Mouse (Mus musculus): Measurements from ENCODE around the gene Cct3. TPM values are rescaled to one million over a fixed set of nuclear protein-coding genes. Genes with fewer than 3 reads are reported as not detected.
"Not testable (repeated sequence)": the region's sequence is repeated elsewhere in the genome, so short reads cannot be mapped to it uniquely, and the experiment has no call there.

Gene Cct3
- total RNA-seq, 1 experiment from 2014 or later, result 105 TPM

GRCm38 (mm10) chr3:88350732-88351131 lies 53.8 kb downstream of the Cct3 start:
- ATAC-seq (replicated peaks; ENCODE audit: insufficient number of reproducible peaks, low FRiP score, low TSS enrichment, poor library complexity, severe bottlenecking), result no peak

- no peak for ATAC-seq (replicated peaks; ENCODE audit: insufficient number of reproducible peaks, low FRiP score, low TSS enrichment, poor library complexity, severe bottlenecking)
Measured at GRCm38 (mm10) chr3:88352907-88353306, 56.0 kb downstream of the Cct3 start.

- ATAC-seq (replicated peaks; ENCODE audit: insufficient number of reproducible peaks, low FRiP score, low TSS enrichment, poor library complexity, severe bottlenecking), result no peak
Measured at GRCm38 (mm10) chr3:88354396-88355165, 57.7 kb downstream of the Cct3 start.

GRCm38 (mm10) chr3:88359584-88359983 lies 62.7 kb downstream of the Cct3 start:
- no peak for ATAC-seq (replicated peaks; ENCODE audit: insufficient number of reproducible peaks, low FRiP score, low TSS enrichment, poor library complexity, severe bottlenecking)

- ATAC-seq (replicated peaks; ENCODE audit: insufficient number of reproducible peaks, low FRiP score, low TSS enrichment, poor library complexity, severe bottlenecking), result no peak
Measured at GRCm38 (mm10) chr3:88359989-88360388, 63.1 kb downstream of the Cct3 start.

GRCm38 (mm10) chr3:88361096-88361495 lies 64.2 kb downstream of the Cct3 start:
- no peak for ATAC-seq (replicated peaks; ENCODE audit: insufficient number of reproducible peaks, low FRiP score, low TSS enrichment, poor library complexity, severe bottlenecking)

- ATAC-seq (replicated peaks; ENCODE audit: insufficient number of reproducible peaks, low FRiP score, low TSS enrichment, poor library complexity, severe bottlenecking), result no peak
Measured at GRCm38 (mm10) chr3:88361612-88362313, 64.8 kb downstream of the Cct3 start.

GRCm38 (mm10) chr3:88363700-88364099 lies 66.8 kb downstream of the Cct3 start:
- ATAC-seq (replicated peaks; ENCODE audit: insufficient number of reproducible peaks, low FRiP score, low TSS enrichment, poor library complexity, severe bottlenecking), result no peak

- no peak for ATAC-seq (replicated peaks; ENCODE audit: insufficient number of reproducible peaks, low FRiP score, low TSS enrichment, poor library complexity, severe bottlenecking)
Measured at GRCm38 (mm10) chr3:88364337-88364736, 67.4 kb downstream of the Cct3 start, which contains the start of gene Paqr6. Gene Paqr6, plus strand, starts transcription at chr3:88364584.

GRCm38 (mm10) chr3:88365705-88366361 lies 68.9 kb downstream of the Cct3 start:
- ATAC-seq (replicated peaks; ENCODE audit: insufficient number of reproducible peaks, low FRiP score, low TSS enrichment, poor library complexity, severe bottlenecking), result no peak

- ATAC-seq (replicated peaks; ENCODE audit: insufficient number of reproducible peaks, low FRiP score, low TSS enrichment, poor library complexity, severe bottlenecking), result 0 out of 2 replicates have a peak, but pooled peaks have one; percentile 31
Measured at GRCm38 (mm10) chr3:88366830-88367428, 70.0 kb downstream of the Cct3 start.

GRCm38 (mm10) chr3:88367517-88367916 lies 70.6 kb downstream of the Cct3 start:
- ATAC-seq (replicated peaks; ENCODE audit: insufficient number of reproducible peaks, low FRiP score, low TSS enrichment, poor library complexity, severe bottlenecking), result not testable (repeated sequence)

- ATAC-seq (replicated peaks; ENCODE audit: insufficient number of reproducible peaks, low FRiP score, low TSS enrichment, poor library complexity, severe bottlenecking), result not testable (repeated sequence)
Measured at GRCm38 (mm10) chr3:88368511-88368910, 71.6 kb downstream of the Cct3 start.

Other genes starting within 250 kb of the Cct3 start
- 15.7 to 28.8 TPM (median 19.1 TPM) in 3 replicates for gene Naxe, start 238.6 kb upstream of the Cct3 start, total RNA-seq (2017)
- not detected in 3 replicates for gene Ttc24, start 218.8 kb upstream of the Cct3 start, total RNA-seq (2017)
- gene Iqgap3, start 215.1 kb upstream of the Cct3 start, total RNA-seq (2017), result not detected in 3 replicates
- 94.8 to 111 TPM (median 99.0 TPM) in 3 replicates for gene Mef2d, start 154.7 kb upstream of the Cct3 start, total RNA-seq (2017)
- gene Rhbg, start 42.4 kb upstream of the Cct3 start, total RNA-seq (2017), result not detected in 3 replicates
- gene Gm38392, start 9.9 kb upstream of the Cct3 start, total RNA-seq (2017), result 0.43 TPM in 1 of 3 replicates, not detected in the others
- gene Tsacc, start 117 bp upstream of the Cct3 start, total RNA-seq (2017), result 5.1 TPM in 1 of 3 replicates, not detected in the others
- 12.1 to 34.5 TPM (median 17.5 TPM) in 3 replicates for gene Glmp, start 27.9 kb downstream of the Cct3 start, total RNA-seq (2017)
- gene Tmem79, start 39.0 kb downstream of the Cct3 start, total RNA-seq (2017), result 0.49 to 1.8 TPM in 2 of 3 replicates, not detected in the other
- gene Smg5, start 39.1 kb downstream of the Cct3 start, total RNA-seq (2017), result 40.5 to 64.7 TPM (median 48.7 TPM) in 3 replicates
- 1.6 TPM in 1 of 3 replicates, not detected in the others for gene Paqr6, start 67.5 kb downstream of the Cct3 start, total RNA-seq (2017)
- not detected in 3 replicates for gene Bglap3, start 75.6 kb downstream of the Cct3 start, total RNA-seq (2017)
- not detected in 3 replicates for gene Bglap2, start 81.6 kb downstream of the Cct3 start, total RNA-seq (2017)
- not detected in 3 replicates for gene Bglap, start 87.3 kb downstream of the Cct3 start, total RNA-seq (2017)
- gene Pmf1, start 113.2 kb downstream of the Cct3 start, total RNA-seq (2017), result 14.2 to 29.8 TPM (median 14.4 TPM) in 3 replicates
- gene Slc25a44, start 128.0 kb downstream of the Cct3 start, total RNA-seq (2017), result 11.4 to 19.2 TPM (median 15.5 TPM) in 3 replicates
- 41.3 to 161 TPM (median 62.1 TPM) in 3 replicates for gene Sema4a, start 164.1 kb downstream of the Cct3 start, total RNA-seq (2017)
- 28.1 to 43.4 TPM (median 40.8 TPM) in 3 replicates for gene Lmna, start 212.8 kb downstream of the Cct3 start, total RNA-seq (2017)
- 0.19 to 0.39 TPM in 2 of 3 replicates, not detected in the other for gene Mex3a, start 235.3 kb downstream of the Cct3 start, total RNA-seq (2017)